Mouse (Mus musculus) forebrain, embryonic 15.5 days (tissue): ENCODE data around the gene Brdt. TPM values are rescaled to one million over a fixed set of nuclear protein-coding genes. Genes with fewer than 3 reads are reported as not detected.
A peak's percentile ranks its signal among the peaks of the same experiment; 100 is the strongest.
"Not testable (repeated sequence)": the region's sequence is repeated elsewhere in the genome, so short reads cannot be mapped to it uniquely, and the experiment has no call there.

Experiments used
- ATAC-seq: fragments of 200-750 bp; cut with Nextera tagmentation; replicated peaks from 2 replicates; pipeline ENCODE4 v1.8.0; 2017; ENCODE audit warnings: mild to moderate bottlenecking, moderate TSS enrichment, moderate library complexity
- H3K27ac ChIP-seq: fragments of 300-500 bp; sonication (generic); replicated peaks from 2 replicates; pipeline ENCODE4 v1.5.1; 2015; ENCODE audit warnings: mild to moderate bottlenecking, inconsistent platforms
- H3K27me3 ChIP-seq: fragments of 300-500 bp; sonication (generic); 2 replicates; pipeline ENCODE4 v1.6.1; 2015; ENCODE audit warnings: inconsistent platforms
- H3K36me3 ChIP-seq: fragments of 300-500 bp; sonication (generic); 2 replicates; pipeline ENCODE4 v1.6.1; 2015; ENCODE audit warnings: mild to moderate bottlenecking, inconsistent platforms
- H3K4me1 ChIP-seq: fragments of 300-500 bp; sonication (generic); 2 replicates; pipeline ENCODE4 v1.6.1; 2015; ENCODE audit warnings: inconsistent platforms
- H3K4me2 ChIP-seq: fragments of 300-500 bp; sonication (generic); replicated peaks from 2 replicates; pipeline ENCODE4 v1.6.1; 2015; ENCODE audit warnings: mild to moderate bottlenecking, inconsistent platforms
- H3K4me3 ChIP-seq: fragments of 300-500 bp; sonication (generic); 2 replicates; pipeline ENCODE4 v1.5.1; 2015; ENCODE audit warnings: mild to moderate bottlenecking, inconsistent platforms
- H3K9ac ChIP-seq: fragments of 300-500 bp; sonication (generic); replicated peaks from 2 replicates; pipeline ENCODE4 v1.6.1; 2015; ENCODE audit warnings: mild to moderate bottlenecking, inconsistent platforms
- H3K9me3 ChIP-seq: fragments of 300-500 bp; sonication (generic); 2 replicates; pipeline ENCODE4 v1.6.1; 2016; ENCODE audit warnings: inconsistent platforms
- WGBS: fragments of 180-500 bp; shearing (Covaris S2); methylation state at CpG from one replicate; pipeline ENCODE4 v1.1.7; 2015; ENCODE audit warnings: mixed read lengths; 5-methylcytosine and 5-hydroxymethylcytosine counted together
- polyA plus RNA-seq: library from polyadenylated mRNA; unstranded; fragments of >200 nt; fragmentation: Nextera tagmentation; extraction: Ambion mirVana; gene quantifications from 2 replicates; pipeline ENCODE4 v1.2.1, GENCODE M21; 2015

Gene Brdt
- polyA plus RNA-seq, 1 experiment from 2014 or later = 1.7 TPM

GRCm38 (mm10) chr5:107346214-107346613 is 15.3 kb downstream of the Brdt start:
- no peaks in the 10 kb centered on the region for H3K9me3 ChIP-seq
- H3K4me1 ChIP-seq = no peaks in the 10 kb centered on the region
- H3K4me2 ChIP-seq = no peak overlapping the region
- 63% methylated on average over 1 of the region's 1 CpGs for WGBS
- H3K9ac ChIP-seq = no peak overlapping the region
- no peaks in the 10 kb centered on the region for H3K36me3 ChIP-seq
- no peak for ATAC-seq
- H3K27ac ChIP-seq = no peak overlapping the region
- no peaks in the 10 kb centered on the region for H3K27me3 ChIP-seq
- H3K4me3 ChIP-seq = no peak overlapping the region

DNA sequence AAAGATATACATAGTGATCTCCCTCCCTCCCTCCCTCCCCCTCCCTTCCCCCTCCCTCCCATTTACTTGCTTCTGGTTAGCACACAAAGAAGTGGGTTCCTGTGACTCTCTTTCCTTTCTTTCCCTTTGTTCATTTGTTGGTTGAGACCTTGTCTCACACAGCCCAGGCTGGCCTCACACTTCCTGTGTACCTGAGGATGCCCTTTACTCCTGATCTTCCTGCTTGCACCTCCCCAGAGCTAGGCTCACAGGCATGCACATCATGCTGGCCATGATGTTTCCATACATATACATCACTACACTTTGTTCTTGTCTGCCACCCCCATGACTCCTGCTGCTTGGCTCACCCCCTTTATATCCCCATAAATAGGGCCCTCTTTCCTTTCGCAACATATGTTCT is 21.6 kb downstream of the Brdt start:
- Histone ChIP-seq H3K4me1 (no peaks in the 10 kb centered on the region), H3K4me2 (no peak overlapping the region), H3K27ac (no peak overlapping the region), H3K9ac (no peak overlapping the region), H3K4me3 (no peak overlapping the region), H3K27me3 (no peaks in the 10 kb centered on the region), H3K9me3 (no peaks in the 10 kb centered on the region), H3K36me3 (no peaks in the 10 kb centered on the region)
- 88% methylated on average over 1 of the region's 1 CpGs for WGBS
- no peak for ATAC-seq

- Histone ChIP-seq H3K4me1 (no peaks in the 10 kb centered on the region), H3K4me2 (no peak overlapping the region), H3K4me3 (no peak overlapping the region), H3K9ac (no peak overlapping the region), H3K36me3 (no peaks in the 10 kb centered on the region), H3K27me3 (no peaks in the 10 kb centered on the region), H3K9me3 (no peaks in the 10 kb centered on the region), H3K27ac (no peak overlapping the region)
- no peak for ATAC-seq
- 60% methylated on average over 3 of the region's 3 CpGs for WGBS
Measured at GRCm38 (mm10) chr5:107353981-107354380, 23.0 kb downstream of the Brdt start.

DNA sequence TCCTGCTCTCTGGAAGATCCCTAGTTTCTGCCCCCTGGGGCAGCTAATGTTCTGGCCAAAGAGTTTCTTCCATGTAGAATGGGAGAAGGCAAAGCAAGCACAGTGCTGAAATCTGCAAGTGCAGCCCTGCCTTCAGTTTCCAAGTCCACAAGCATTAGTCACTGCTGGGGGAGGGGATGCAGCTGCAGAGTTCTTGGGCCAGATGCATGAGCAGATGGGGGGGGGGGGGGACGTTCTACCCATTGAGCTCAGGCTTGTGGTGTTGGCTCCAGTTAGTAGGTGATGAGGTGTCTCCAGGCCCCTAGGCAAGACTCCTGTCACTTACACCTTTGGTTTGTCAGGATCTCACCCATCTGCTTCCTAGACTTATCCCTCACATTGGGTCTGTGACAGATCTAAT is 24.8 kb downstream of the Brdt start:
- WGBS = 50% methylated on average over 1 of the region's 1 CpGs
- H3K4me2 ChIP-seq = no peak overlapping the region
- H3K36me3 ChIP-seq = no peaks in the 10 kb centered on the region
- ATAC-seq = no peak
- peaks cover 10% of the 10 kb centered on the region; the same call in 1 of the 2 replicates for H3K4me1 ChIP-seq
- no peaks in the 10 kb centered on the region for H3K27me3 ChIP-seq
- H3K27ac ChIP-seq = no peak overlapping the region
- no peak overlapping the region for H3K9ac ChIP-seq
- H3K9me3 ChIP-seq = no peaks in the 10 kb centered on the region
- H3K4me3 ChIP-seq = no peak overlapping the region

DNA sequence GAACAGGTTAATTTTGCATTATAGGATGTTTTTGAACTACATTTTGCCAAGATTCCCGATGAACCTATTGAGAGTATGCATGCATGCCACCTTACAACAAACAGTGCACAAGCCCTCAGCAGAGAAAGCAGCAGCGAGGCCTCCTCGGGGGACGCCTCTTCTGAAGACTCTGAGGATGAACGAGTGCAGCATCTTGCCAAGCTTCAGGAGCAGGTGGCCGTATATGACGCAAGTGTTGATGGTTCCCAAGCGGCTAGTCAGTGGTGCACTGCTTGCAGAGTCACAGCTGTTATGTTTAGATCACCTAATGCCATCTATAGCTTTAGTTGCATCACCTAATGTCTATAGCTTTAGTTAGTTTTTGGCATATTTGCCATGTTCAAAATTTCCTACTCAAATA is 26.8 kb downstream of the Brdt start:
- ATAC-seq = no peak
- 89% methylated on average over 8 of the region's 8 CpGs for WGBS
- no peaks in the 10 kb centered on the region for H3K36me3 ChIP-seq
- no peak overlapping the region for H3K4me2 ChIP-seq
- H3K4me3 ChIP-seq = no peak overlapping the region
- peaks cover 10% of the 10 kb centered on the region; the same call in 1 of the 2 replicates for H3K4me1 ChIP-seq
- no peak overlapping the region for H3K9ac ChIP-seq
- H3K27me3 ChIP-seq = no peaks in the 10 kb centered on the region
- H3K27ac ChIP-seq = no peak overlapping the region
- no peaks in the 10 kb centered on the region for H3K9me3 ChIP-seq

DNA sequence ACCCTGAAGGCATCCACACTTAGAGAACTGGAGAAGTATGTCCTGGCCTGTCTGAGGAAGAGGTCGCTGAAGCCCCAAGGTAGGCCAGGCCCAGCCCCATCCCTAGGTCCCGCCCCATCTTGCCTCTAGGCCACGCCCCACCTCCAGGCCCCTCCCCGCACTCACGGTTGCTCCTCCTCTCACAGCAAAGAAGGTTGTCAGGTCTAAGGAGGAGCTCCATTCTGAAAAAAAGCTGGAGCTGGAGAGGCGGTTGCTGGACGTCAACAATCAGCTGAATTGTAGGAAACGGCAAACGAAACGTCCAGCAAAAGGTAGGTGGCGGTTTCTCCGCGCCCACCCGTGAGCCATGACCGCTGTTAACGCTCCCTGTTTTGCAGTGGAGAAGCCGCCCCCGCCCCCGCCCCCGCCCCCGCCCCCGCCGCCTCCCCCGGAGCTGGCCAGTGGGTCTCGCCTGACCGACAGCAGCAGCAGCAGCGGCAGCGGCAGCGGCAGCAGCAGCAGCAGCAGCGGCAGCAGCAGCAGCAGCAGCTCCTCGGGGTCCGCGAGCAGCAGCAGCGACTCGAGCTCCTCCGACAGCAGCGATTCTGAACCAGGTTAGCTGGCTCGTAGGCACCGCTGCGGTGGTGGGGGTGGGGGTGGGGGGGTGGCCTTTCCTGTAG is 28.6 kb downstream of the Brdt start:
- WGBS = under 1% methylated on average over 36 of the region's 40 CpGs
- no peaks in the 10 kb centered on the region for H3K36me3 ChIP-seq
- peak overlapping the region; percentile 59 for H3K4me3 ChIP-seq
- H3K9me3 ChIP-seq = no peaks in the 10 kb centered on the region
- peak overlapping the region; percentile 25; the same call in 1 of the 2 replicates for H3K27ac ChIP-seq
- peak overlapping the region; percentile 49 for H3K4me2 ChIP-seq
- H3K9ac ChIP-seq = peak overlapping the region; percentile 55
- H3K27me3 ChIP-seq = no peaks in the 10 kb centered on the region
- peaks cover 10% of the 10 kb centered on the region; the same call in 1 of the 2 replicates for H3K4me1 ChIP-seq
- peak; percentile 97 for ATAC-seq

GRCm38 (mm10) chr5:107360054-107360730 is 29.2 kb downstream of the Brdt start:
- Histone ChIP-seq H3K4me3 (peak overlapping the region; percentile 59), H3K4me2 (peak overlapping the region; percentile 49), H3K27ac (0 out of 2 replicates have a peak overlapping the region, but pooled peaks have one; percentile 25), H3K4me1 (peaks cover 10% of the 10 kb centered on the region; the same call in 1 of the 2 replicates), H3K36me3 (no peaks in the 10 kb centered on the region), H3K9me3 (no peaks in the 10 kb centered on the region), H3K27me3 (no peaks in the 10 kb centered on the region), H3K9ac (peak overlapping the region; percentile 55)
- peak; percentile 11; the same call in 1 of the 2 replicates for ATAC-seq
- 12% methylated on average over 8 of the region's 9 CpGs for WGBS

DNA sequence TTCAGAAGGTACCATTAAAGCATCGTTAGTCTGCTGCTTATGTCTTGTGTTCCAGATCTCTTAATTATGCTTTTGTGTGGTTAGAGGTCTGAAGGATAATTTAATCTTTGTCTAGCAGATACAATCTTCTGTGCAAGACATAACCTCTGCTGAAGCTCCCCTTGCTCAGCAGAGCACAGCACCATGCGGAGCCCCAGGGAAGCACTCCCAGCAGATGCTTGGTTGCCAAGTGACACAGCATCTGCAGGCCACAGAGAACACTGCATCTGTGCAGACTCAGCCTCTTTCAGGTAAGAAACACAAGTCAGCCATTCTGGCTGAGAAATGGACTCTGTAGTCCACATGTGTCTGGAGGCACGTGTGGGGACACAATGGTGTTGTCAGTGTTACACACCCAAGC is 39.1 kb downstream of the Brdt start:
- Histone ChIP-seq H3K9ac (no peak overlapping the region), H3K27me3 (no peaks in the 10 kb centered on the region), H3K4me2 (no peak overlapping the region), H3K27ac (no peak overlapping the region), H3K36me3 (no peaks in the 10 kb centered on the region), H3K4me1 (no peaks in the 10 kb centered on the region), H3K9me3 (no peaks in the 10 kb centered on the region), H3K4me3 (no peak overlapping the region)
- ATAC-seq = no peak
- 58% methylated on average over 3 of the region's 3 CpGs for WGBS

GRCm38 (mm10) chr5:107371335-107371734 is 40.4 kb downstream of the Brdt start:
- Histone ChIP-seq H3K9me3 (no peaks in the 10 kb centered on the region), H3K36me3 (no peaks in the 10 kb centered on the region), H3K27ac (no peak overlapping the region), H3K27me3 (no peaks in the 10 kb centered on the region), H3K4me2 (no peak overlapping the region), H3K9ac (no peak overlapping the region), H3K4me3 (no peak overlapping the region), H3K4me1 (no peaks in the 10 kb centered on the region)
- no peak for ATAC-seq
- WGBS = 89% methylated on average over 5 of the region's 5 CpGs

DNA sequence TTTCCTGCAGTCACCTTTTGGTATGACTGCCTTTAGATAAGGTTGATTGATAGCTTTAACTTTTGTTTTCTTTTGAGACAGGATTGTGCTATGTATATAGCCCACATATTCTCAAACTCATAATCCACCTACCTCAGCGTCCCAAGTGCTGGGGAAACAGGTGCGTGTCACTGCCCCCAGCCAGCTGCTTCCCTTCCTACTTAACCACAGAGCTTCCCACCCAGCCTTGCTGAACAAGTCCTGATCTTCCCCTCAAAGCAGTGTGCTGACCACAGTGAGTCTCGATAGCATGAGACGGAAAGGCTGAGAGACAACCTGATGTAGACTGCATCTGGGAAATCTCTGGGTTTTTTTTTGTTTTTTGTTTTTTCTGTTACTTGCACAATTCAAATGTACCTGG is 42.3 kb downstream of the Brdt start:
- no peaks in the 10 kb centered on the region for H3K27me3 ChIP-seq
- H3K4me2 ChIP-seq = no peak overlapping the region
- H3K4me1 ChIP-seq = no peaks in the 10 kb centered on the region
- no peaks in the 10 kb centered on the region for H3K36me3 ChIP-seq
- WGBS = 93% methylated on average over 4 of the region's 4 CpGs
- no peak for ATAC-seq
- H3K27ac ChIP-seq = no peak overlapping the region
- H3K9ac ChIP-seq = no peak overlapping the region
- no peaks in the 10 kb centered on the region for H3K9me3 ChIP-seq
- H3K4me3 ChIP-seq = no peak overlapping the region

GRCm38 (mm10) chr5:107386448-107386847 is 55.5 kb downstream of the Brdt start:
- H3K36me3 ChIP-seq, H3K4me1 ChIP-seq, H3K9ac ChIP-seq, H3K9me3 ChIP-seq, H3K27me3 ChIP-seq, H3K27ac ChIP-seq, H3K4me2 ChIP-seq, H3K4me3 ChIP-seq, ATAC-seq: not testable (repeated sequence)

- no peaks in the 10 kb centered on the region for H3K36me3 ChIP-seq
- ATAC-seq = no peak
- no peak overlapping the region for H3K27ac ChIP-seq
- H3K9ac ChIP-seq = no peak overlapping the region
- H3K4me1 ChIP-seq = no peaks in the 10 kb centered on the region
- WGBS = 76% methylated on average over 1 of the region's 1 CpGs
- no peaks in the 10 kb centered on the region for H3K9me3 ChIP-seq
- H3K27me3 ChIP-seq = no peaks in the 10 kb centered on the region
- H3K4me3 ChIP-seq = no peak overlapping the region
- H3K4me2 ChIP-seq = no peak overlapping the region
Measured at GRCm38 (mm10) chr5:107387788-107388187, 56.8 kb downstream of the Brdt start.
